23 mouse cellular contexts compared by ENCODE assay signal in genomic region chr9:60400001-60400400, GRCm38 (mm10).
A peak's percentile ranks its signal among the peaks of the same experiment; 100 is the strongest.
DNase-seq lines count a peak whose midpoint lies in the region; ATAC-seq lines count a peak whose summit lies in the region.
"Had no signal": no experiment of that assay in that cellular context is flagged by ENCODE, and none has a peak within 500 bp of the region (broad histone marks: within the 10 kb centered on the region; RNA-seq: fewer than 3 reads in every experiment).

No protein-coding gene starts in this region.

- H3K9ac ChIP-seq in liver, embryonic 13.5 days, result no peak overlapping the region
- no peak overlapping the region for H3K9ac ChIP-seq in liver, embryonic 11.5 days (ENCODE audit: low read depth, low read length)
- H3K9ac ChIP-seq: embryonic facial prominence, embryonic 12.5 days; embryonic facial prominence, embryonic 15.5 days; forebrain, embryonic 12.5 days; forebrain, embryonic 15.5 days; hindbrain, embryonic 12.5 days; hindbrain, embryonic 15.5 days had no signal

- WGBS in liver, embryonic 13.5 days (ENCODE audit: insufficient replicate concordance), result 52% methylated on average over 8 of the region's 8 CpGs
- 71% methylated on average over 8 of the region's 8 CpGs for WGBS in liver, embryonic 11.5 days

- no peaks in the 10 kb centered on the region for H3K9me3 ChIP-seq in liver, embryonic 13.5 days (replicated peaks)
- no peaks in the 10 kb centered on the region for H3K9me3 ChIP-seq in liver, embryonic 11.5 days (ENCODE audit: control insufficient read depth, low read length)
- H3K9me3 ChIP-seq: embryonic facial prominence, embryonic 12.5 days; embryonic facial prominence, embryonic 15.5 days; forebrain, embryonic 12.5 days; forebrain, embryonic 15.5 days; hindbrain, embryonic 12.5 days; hindbrain, embryonic 15.5 days had no signal

- H3K4me3 ChIP-seq in liver, embryonic 13.5 days (replicated peaks), result no peak overlapping the region
- H3K4me3 ChIP-seq in liver, embryonic 11.5 days (ENCODE audit: low read depth, low read length), result no peak overlapping the region
- H3K4me3 ChIP-seq: embryonic facial prominence, embryonic 12.5 days; embryonic facial prominence, embryonic 15.5 days; forebrain, embryonic 12.5 days; forebrain, embryonic 15.5 days; hindbrain, embryonic 12.5 days; hindbrain, embryonic 15.5 days had no signal

- no peak overlapping the region for H3K4me2 ChIP-seq in liver, embryonic 13.5 days
- H3K4me2 ChIP-seq in liver, embryonic 11.5 days, result no peak overlapping the region
- H3K4me2 ChIP-seq: embryonic facial prominence, embryonic 12.5 days; embryonic facial prominence, embryonic 15.5 days; forebrain, embryonic 12.5 days; forebrain, embryonic 15.5 days; heart, embryonic 11.5 days; hindbrain, embryonic 12.5 days; hindbrain, embryonic 15.5 days had no signal

- ATAC-seq in liver, embryonic 13.5 days (ENCODE audit: low read depth), result no peak
- ATAC-seq in liver, embryonic 11.5 days (replicated peaks; ENCODE audit: low FRiP score), result no peak
- peak; percentile 83 for ATAC-seq in megakaryocyte-erythroid progenitor cell, adult 5-6 weeks (replicated peaks; ENCODE audit: low FRiP score, low TSS enrichment, poor library complexity, severe bottlenecking)
- ATAC-seq: forebrain, embryonic 15.5 days; intestine, postnatal 0 days; Patski had no signal

- H3K36me3 ChIP-seq in liver, embryonic 13.5 days, result no peaks in the 10 kb centered on the region
- no peaks in the 10 kb centered on the region for H3K36me3 ChIP-seq in liver, embryonic 11.5 days (ENCODE audit: control insufficient read depth, insufficient read depth, low read length)
- H3K36me3 ChIP-seq: embryonic facial prominence, embryonic 12.5 days; embryonic facial prominence, embryonic 15.5 days; forebrain, embryonic 12.5 days; forebrain, embryonic 15.5 days; hindbrain, embryonic 12.5 days; hindbrain, embryonic 15.5 days had no signal

- H3K4me1 ChIP-seq in liver, embryonic 13.5 days (replicated peaks), result peaks cover 17% of the 10 kb centered on the region
- no peaks in the 10 kb centered on the region; the same call in 1 of the 2 replicates for H3K4me1 ChIP-seq in liver, embryonic 11.5 days (replicated peaks; ENCODE audit: control insufficient read depth, insufficient read depth, low read length)
- H3K4me1 ChIP-seq: forebrain, embryonic 12.5 days; forebrain, embryonic 15.5 days had no signal

- intact Hi-C loops in gastrocnemius, postnatal 36 days (cut with DNase I), result no loop called here

- no peaks in the 10 kb centered on the region for H3K27me3 ChIP-seq in liver, embryonic 13.5 days
- no peaks in the 10 kb centered on the region for H3K27me3 ChIP-seq in liver, embryonic 11.5 days (replicated peaks; ENCODE audit: control insufficient read depth, insufficient read depth, low read length)
- H3K27me3 ChIP-seq: CH12.LX; embryonic facial prominence, embryonic 12.5 days; embryonic facial prominence, embryonic 15.5 days; forebrain, embryonic 12.5 days; forebrain, embryonic 15.5 days; hindbrain, embryonic 12.5 days; hindbrain, embryonic 15.5 days; Patski had no signal

- DNase-seq in liver, embryonic 13.5 days, result peak; percentile 1
- DNase-seq in liver, embryonic 11.5 days (ENCODE audit: low spot score), result no peak
- peak; percentile 7 for DNase-seq in c-Kit-positive CD71-positive TER-119-negative erythroid progenitor cells, embryonic 14.5 days (ENCODE audit: low read depth)
- no peak for DNase-seq in c-Kit-positive CD71-positive TER-119-positive erythroid progenitor cells, embryonic 14.5 days (ENCODE audit: low spot score)
- DNase-seq in gastrocnemius, postnatal 36 days, result no peak
- DNase-seq: adrenal gland, postnatal 14 days; B cell, adult 2 months; cerebellum, adult 18-20 months; cerebellum, adult 9-10 months; cerebellum, postnatal 14 days; gastrocnemius, postnatal 10 days; heart, adult 11 months had no signal

- H3K27ac ChIP-seq in liver, embryonic 13.5 days, result no peak overlapping the region
- no peak overlapping the region for H3K27ac ChIP-seq in liver, embryonic 11.5 days (ENCODE audit: low read depth, low read length)
- H3K27ac ChIP-seq: embryonic facial prominence, embryonic 12.5 days; embryonic facial prominence, embryonic 15.5 days; forebrain, embryonic 12.5 days; forebrain, embryonic 15.5 days; hindbrain, embryonic 12.5 days; hindbrain, embryonic 15.5 days had no signal

Comparison
In these comparisons a context has a peak if more than half of its experiments do, and no peak if none do; other contexts are left out.
1. DNase-seq: peak in liver, embryonic 13.5 days (single experiment) and c-Kit-positive CD71-positive TER-119-negative erythroid progenitor cells, embryonic 14.5 days (single experiment); none in liver, embryonic 11.5 days (single experiment), c-Kit-positive CD71-positive TER-119-positive erythroid progenitor cells, embryonic 14.5 days (single experiment) and gastrocnemius, postnatal 36 days (0 of 2).